Mouse (Mus musculus) CD8-positive naive resting alpha-beta T cell, adult 2 months (primary cell): ENCODE results near the gene Ckap4.

Source experiments
- DNase-seq, 2 experiments: peaks; one replicate each; pipeline ENCODE4 v3.0.0; 2022; ENCODE audit warnings: low read depth in 2 of 2, low spot score in 2 of 2

Gene Ckap4

DNA sequence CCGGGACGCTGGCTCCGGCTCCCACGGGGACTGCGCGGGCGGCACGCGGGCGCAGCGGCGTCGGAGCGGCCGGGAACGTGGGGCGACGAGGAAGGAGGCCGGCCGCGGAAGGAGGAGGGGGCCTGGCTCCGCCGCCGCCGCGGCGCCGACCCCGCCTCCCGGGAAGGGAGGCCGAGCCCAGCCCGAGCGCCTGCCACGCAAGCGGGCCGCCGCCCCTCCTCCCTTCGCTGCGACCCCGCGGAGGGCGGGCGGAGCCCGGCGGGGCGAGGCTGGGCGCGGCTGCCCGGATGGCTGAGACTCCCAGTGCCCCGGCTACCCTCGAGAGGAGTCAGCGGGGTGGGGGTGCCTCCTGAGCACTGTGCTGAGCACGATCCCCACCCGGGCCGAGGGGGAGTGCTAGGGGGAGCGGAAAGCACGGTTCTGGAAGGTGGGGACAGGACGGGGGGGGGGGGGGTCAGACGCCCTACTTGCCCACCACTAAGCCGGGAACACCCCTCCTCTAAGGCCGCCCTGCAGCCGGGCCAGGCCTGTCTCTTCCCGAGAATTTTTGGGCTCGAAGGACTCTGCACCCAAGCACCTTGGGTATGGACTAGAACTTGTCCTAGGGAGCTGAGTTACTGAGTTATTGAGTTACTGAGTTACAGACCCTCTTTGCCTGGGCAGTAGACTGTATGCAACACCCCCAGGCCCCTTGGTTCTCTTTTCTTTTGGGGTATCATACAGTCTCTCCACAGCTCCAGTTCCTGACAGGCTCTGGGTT is at the start of gene Ckap4:
Gene Ckap4 (minus strand): TSS at position 151 of the 760 bp plus-strand sequence.
- peak in 1 of 2 experiments; percentile 18 for DNase-seq

DNA sequence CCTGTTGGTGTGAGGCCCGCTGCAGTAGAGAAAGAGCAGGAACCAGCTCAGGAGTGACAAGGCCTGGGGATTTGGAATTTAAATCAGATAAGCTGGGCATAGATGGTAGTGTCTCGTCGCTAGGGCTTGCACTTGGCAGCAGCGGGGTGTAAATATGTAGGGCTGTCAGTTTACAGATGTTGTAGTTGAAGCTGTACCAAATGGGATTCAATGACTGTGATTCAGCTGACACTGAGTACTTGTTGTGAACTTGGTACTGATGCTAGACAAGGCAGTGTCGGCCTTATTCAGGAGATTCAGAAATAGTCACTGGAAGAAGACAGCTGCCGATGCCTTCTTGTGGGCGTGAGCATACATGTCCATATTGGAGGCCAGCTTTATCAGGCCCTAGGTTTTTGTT is 48.4 kb upstream of the Ckap4 start:
- no peak for DNase-seq

DNA sequence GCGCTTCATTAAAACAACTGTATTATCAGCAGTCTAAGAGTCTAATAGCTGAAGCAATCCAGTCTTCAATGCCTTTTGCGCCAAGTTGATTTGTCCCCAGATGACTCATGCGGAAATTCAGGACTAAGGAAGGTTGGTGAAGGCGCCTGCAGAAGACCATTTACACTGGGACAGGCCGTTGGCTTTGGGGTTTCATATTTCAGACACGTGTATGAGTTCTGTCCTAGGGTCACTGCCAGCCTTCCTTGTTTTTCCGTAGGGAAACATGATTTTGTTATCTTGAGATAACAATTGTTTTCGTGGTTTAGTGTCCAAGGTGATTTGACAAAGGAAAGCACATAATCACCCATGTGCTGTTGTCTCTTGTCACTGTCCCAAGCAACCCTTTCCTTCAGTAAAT is 47.3 kb upstream of the Ckap4 start:
- no peak for DNase-seq

DNA sequence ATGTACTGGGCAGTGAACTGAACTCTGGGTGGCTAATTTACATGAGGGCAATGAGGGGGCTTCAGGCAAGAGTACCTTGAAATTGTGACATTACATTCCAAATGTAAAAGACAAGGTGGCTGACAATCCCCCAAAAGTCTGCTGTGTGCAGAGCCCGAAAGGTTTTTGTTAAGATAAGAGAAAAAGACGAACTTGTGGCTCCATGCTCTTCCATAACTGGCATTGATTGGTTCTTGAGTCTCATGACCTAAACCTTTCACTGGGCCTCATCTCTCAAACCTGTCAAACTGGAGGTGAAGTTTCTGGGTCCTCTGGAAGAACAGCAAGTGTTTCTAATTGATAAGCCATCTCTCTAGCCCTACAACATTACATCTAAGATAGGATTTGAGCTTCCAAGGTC is 45.7 kb upstream of the Ckap4 start:
- no peak for DNase-seq

DNA sequence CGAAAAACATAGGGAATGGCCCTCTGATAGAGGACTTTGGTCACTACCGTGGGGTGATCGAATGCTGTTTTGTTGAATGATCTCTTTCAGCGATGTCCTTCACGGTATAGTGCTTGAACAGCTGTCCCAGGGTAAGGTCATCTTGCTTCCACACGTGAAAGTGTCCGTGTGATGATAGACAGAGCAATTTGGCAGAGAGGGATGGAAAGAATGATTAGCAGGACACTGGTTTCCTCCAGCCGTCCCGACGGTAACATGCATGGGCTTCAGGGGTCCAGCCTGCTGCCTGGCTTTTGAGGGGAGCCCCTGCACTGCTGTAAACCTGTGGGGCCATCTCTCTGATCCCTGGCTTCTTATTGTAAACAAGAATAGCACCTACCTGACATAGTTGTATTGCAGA is 44.9 kb upstream of the Ckap4 start:
- no peak for DNase-seq

DNA sequence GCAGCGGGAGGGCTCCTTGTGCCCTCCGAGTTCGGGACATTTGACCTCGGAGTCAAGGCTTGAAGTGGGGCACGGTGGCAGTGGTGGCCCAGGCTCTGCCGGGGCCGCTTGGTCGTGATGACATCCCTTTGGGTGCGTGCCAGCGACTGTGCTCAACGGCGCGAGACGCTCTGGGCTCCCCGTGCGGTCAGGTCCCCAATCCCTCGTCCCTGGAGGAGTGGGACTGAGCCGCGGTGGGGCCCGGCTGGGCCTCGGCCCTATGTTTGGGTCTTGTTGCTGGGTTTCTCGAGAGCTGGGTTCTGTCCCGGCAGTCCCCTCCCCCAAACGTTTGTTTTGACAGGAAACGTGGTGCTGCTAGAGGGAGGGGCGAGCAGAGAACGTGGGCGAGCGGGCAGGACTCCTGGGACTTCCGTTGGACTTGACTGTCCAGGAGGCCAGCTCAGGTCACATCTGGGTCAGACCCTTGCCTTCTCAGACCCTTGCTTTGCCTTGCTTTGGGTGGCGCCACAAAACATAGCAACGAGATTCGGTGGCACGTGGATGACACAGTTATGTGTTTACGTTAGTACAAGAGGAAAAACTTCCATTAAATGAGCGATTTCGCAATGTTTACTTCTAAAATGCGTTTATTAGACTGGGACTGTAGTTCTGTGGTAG is 43.3 kb upstream of the Ckap4 start:
- DNase-seq, result peak; percentile 78 to 84

DNA sequence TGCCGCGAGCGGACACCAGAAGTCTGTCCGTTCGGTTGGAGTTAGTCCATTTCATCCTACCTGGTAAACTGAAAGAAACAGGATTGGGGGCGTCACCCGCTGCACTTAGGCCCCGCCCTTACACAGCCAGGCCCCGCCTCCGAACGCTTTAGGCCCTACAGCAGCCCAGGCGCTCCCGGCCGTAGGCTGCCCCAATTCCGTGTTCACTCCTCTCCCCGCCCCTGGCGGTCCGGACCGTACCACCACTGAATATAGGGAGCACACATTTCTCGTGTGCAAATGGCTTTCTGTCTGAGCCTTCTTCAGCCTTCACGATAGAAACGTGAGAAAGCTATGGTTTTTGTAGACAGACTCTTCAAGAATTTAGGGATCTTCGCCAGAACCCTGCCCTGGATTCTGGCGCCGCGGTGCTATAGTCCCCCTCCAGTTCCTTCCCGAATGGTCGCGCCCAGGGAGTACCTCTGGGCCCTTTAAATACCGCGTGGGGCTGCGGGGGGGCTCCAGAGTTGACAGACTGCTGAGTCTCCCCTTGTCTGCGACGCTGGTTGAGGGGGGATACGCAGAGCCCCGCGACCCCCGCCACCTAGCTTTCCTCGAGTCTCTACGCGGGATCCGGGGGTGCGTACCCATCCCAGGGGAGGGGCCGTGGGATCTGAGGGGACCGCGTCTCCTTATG is 42.7 kb upstream of the Ckap4 start, which contains the start of gene Tcp11l2:
Gene Tcp11l2 (plus strand): TSS at position 232 of the 676 bp plus-strand sequence.
- DNase-seq, result peak; percentile 92 to 93

DNA sequence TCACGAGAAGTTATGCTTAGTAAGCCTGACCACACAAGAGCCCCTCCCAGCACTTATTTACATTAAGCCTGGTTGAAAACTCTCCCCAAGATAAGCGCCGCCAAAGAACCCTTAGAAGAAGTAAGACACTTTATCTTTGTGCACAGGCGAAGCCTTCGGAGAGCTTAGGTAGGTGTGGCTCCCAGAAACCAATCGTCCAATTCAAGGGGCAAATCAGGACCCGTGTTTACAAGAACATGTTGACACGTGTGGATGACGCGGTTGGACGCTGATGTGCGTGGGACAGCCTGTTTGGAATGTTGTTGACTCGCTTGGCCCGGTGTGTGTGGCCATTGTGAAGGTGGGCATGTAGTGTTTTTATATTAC is 42.1 kb upstream of the Ckap4 start:
- no peak for DNase-seq

DNA sequence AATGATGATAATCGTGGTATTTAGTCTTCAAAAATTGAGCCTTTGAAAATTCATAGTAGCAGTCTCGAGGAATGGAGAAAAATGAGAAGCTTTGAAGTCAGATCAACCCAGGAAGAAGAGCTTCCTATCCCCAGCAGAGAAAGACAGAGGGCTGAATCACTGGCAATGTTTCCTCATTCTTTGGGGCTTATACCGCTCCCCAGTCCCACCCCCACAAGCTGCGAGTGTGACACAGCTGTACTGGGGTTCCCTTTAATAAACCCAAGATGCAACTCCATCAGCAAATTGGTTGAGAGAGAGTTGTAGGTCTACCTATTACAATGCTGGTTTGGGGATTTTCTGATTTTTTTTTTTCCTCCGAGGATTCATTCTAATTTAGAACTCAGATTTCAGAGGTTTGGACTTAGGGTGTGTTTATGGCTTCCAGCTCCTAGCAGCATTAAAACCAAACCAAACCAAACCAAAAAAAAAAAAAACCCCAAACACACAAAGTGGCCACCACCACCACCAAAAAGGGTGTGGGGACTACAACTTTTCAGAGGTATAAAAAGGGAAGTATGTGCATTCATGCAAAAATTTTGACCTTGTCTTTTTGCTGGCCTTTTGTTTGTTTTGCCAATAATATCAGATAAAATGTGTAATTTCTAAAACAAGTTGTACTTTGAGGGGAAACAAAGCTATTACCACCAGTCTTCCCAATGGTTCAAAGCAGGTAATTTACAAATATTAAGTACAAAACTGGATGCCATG is 40.0 kb upstream of the Ckap4 start:
- no peak for DNase-seq

DNA sequence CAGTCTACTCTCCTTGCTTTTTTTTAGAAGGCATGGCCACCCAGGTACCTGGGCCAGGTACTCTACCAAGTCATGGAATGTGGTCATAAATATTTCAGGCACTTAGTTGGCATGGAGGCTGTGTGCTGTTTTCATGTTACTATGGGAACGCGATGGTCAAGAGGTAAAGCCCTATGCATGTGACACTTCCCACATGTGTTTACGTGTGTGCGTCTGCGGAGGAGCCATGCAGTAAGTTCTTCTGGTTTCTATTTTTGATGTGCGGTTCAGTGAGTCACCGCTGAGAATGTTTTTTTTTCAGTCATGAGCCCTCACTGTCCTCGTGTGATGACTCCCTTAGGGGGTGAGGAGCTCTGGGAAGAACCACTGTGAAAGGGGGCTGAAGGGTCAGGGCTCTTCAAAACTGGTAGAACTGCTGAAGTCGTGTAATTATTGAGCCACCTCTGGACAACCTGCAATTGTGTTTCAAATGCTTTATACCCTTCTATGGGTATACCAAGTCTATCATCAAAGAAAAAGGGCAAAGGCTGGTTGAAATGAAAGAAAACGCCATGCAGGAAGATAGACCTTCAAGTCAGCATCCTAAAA is 37.3 kb upstream of the Ckap4 start:
- no peak for DNase-seq

DNA sequence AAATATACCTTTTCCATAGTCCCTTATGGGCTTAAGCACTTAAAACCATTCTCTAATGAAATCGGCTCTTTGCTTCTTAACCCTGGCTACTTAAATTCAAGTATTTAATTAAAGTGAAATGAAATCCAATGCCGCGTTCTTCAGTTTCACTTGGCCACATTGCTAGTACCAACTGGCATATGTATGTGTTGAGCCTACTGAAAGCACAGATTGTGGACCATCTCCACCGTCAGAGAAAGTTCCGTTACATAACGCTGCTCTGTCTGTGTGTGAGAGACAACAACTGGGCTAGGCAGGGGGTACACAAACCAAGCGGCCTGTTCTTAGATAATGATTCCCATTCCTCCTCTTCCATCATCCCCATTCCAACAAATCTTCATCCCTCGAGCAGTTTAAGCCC is 30.6 kb upstream of the Ckap4 start:
- no peak for DNase-seq

DNA sequence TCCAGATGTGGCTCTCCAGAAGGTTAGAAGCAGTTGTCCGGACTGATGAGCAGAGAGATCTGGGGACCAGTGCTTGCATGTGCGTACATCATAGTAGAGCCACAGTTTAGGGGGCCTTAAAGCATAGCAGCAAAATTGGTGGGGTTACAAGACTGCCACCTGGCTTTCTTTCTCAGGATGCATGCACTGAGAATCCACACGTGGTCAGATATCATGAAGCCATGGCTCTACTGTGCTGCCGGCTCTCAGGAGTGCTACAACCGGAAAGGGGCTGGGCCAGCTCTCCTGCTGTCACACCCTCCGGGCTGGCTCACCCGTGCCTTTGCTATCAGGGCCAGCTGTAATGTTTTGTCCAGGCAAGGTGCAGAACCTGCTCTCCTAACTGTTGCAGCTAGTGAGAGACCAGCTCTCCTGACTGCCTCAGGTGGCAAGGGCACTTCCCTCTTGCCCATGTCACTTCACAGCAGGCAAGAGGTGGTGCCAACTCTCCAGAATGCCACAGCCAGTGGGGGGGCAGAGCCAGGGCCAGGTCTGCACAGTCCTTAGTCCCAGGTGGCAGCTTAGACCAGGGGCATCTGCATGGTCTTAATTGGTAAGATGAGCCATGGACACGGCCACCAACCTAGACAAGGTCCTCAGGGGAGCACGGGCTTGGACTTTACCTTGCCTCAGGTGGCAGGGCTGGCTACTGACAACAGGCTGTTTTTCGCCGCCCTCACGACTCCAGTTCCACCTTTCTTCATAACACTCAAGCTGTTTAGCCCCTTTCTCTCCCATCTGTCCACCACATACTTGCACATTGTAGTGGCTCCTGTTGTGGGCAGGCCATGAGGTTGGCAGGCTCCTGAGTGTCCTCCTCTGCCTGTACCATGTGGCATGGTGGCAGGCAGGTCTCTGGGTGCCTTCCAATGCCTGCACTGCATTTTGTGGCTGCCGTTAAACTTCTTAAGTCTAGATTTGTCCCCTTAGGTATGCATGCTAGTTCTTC is 29.0 kb upstream of the Ckap4 start:
- DNase-seq, result peak; percentile 33 to 47

DNA sequence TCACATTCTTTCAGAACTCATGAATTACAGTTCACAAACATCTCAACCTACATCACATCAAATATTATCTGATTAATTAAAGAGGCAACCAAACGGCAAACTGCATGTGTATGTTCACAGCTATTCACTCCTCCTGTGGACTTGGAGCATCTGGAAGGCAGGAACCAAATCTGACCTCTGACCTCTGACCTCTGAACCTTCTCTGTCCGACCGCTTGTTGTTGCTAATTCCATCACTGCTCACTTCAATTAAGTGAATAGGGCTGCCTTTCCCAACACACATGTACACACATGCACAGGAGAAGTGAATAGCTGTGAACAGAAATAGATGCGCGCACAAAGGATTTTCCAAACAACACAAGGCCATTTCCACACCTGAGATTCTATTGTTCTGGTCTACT is 28.3 kb upstream of the Ckap4 start:
- no peak for DNase-seq

DNA sequence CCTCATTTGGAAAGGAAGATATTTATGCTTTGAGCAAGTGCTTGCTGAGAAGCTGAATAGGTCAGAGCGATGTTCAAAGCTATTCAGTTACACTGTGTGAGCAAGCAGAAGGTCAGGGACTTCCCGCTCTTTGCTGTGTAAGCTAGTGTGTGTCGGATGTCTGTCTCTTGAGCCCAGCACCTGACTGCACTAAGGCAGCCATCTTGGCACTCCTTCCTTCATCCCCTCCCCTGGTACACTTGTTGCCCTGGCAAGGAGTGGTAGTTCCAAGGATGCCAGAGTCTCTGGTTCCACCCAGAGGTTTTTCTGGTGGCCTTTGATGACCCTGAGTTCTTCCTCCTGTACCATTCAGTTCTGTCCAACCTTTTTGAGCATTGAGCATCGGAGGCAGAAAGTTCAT is 26.1 kb upstream of the Ckap4 start:
- DNase-seq, result no peak

DNA sequence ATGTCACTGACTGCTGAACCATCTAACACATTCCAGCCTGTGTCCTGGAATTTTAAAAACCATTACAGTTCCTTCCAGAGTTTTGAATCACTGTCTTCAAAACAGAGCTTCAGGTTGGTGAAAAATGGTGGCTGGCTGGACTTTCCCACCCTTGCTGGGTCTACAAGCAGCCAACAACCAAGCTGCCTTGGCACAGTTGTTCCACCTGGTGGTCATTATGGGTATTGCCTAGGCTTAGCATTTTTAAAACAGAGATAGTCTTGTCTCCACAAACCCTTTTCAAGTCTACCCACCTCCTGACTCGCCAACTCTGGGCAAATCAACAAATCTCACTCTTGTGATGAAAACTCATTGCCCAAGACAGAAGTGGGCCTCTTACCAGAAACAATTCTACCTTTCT is 24.6 kb upstream of the Ckap4 start:
- no peak for DNase-seq

DNA sequence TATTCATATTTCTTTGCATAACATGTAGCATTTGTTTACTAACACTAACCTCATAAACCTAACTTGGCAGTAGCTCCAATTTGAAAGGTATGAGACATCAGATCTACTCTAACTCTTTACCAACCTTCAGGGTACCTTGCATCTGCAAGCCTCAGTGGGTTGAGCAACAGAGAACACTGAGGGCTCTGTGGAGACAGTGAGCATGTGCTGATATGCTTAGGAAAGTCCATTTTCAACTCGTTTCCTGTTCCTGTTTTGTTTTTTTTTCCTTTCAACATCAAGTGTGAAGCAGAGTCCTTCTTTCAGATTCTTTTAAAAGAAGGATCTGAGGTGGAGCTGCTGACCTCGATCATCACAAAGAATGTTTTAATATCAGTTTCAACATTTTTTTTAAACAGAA is 22.3 kb upstream of the Ckap4 start:
- DNase-seq, result no peak

DNA sequence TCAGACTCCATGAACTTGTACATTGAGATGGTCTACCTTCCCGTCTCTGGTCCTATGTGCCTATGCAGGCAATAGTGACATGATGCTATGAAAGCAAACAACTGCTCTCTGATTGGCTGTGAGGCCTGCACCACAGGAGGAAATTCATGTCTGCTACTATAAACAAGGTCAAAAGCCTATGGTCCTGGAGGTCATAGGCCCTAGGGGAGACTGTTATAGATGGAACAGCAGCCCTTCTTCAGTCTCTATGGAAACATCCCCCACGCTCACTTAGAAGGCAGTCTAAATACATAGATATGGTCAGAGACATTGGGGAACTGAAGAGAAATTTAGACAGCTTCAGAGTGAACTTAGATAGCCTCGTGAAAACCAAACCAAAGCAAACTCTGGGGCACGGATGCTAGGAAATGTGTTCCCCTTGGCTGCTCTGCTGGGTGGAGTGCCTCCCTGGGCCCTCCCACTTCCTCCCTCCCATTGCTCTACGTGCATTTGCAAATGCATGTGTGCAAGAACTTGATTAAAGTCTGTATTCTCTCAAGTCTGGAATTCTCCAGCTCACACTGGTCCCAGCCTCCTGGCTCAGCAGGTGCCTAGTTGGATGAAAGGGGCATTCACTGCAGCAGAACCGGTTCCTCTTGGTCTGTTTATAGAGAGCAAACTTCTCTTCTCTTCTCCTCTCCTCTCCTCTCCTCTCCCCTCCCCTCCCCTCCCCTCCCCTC is 20.6 kb upstream of the Ckap4 start:
- no peak for DNase-seq

DNA sequence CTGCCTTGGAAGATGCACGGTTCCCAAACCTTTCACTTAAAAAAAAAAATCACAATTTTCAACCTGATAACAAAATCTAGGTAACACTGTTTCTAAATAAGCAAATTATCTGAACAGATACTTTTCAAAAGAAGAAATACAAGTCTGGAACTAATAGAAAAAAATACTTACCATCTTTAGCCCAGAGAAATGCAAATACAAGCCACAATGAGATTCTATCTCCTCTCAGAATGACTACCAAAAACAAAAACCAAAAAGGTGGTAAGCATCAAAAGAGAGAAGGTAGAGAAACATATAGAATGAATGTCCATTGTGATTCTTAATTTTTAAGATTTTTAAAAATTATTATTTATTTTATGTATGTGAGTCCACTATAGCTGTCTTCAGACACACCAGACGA is 18.6 kb upstream of the Ckap4 start:
- no peak for DNase-seq

DNA sequence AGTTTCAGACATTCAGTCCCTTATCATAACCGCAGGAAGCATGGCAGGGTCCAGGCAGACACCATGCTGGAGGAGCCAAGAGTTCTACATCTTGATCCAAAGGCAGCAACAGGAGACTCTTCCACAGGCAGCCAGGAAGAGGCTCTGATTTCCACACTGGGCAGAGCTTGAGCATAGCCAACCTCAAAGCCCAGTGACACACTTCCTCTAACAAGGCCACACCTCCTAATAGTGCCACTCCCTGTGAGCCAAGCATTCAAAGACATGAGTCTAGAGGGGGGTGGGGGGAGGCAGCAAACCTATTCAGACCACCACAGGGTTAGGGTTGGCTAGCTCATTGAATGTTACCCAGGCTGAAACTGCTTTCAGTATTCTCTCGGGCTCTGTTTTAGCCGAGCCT is 18.0 kb upstream of the Ckap4 start:
- DNase-seq, result no peak
